Mouse (Mus musculus): ENCODE data around the gene Rab5c. TPM values are rescaled to one million over a fixed set of nuclear protein-coding genes. Genes with fewer than 3 reads are reported as not detected.

Rab5c gene
- total and polyA plus RNA-seq, 2 experiments from 2014 or later = 34.4 to 250 TPM

GRCm38 (mm10) chr11:100703851-100704531 lies 34.0 kb downstream of the Rab5c start, which contains the start of gene Dhx58:
TSS of gene Dhx58 (minus strand) at chr11:100704271.
- H3K36me3 ChIP-seq (ENCODE audit: insufficient read depth, low read length) = peaks cover 43% of the 10 kb centered on the region
- ATAC-seq (ENCODE audit: low FRiP score) (no peak), DNase-seq (ENCODE audit: low spot score) (no peak)
- no peak within 1 kb of the TSS for H3K4me3 ChIP-seq (ENCODE audit: low read depth, low read length)
- H3K27me3 ChIP-seq (ENCODE audit: insufficient read depth, low read length) = no peaks in the 10 kb centered on the region
- no peaks in the 10 kb centered on the region for H3K4me1 ChIP-seq (ENCODE audit: insufficient read depth, low read length)
- H3K27ac ChIP-seq (ENCODE audit: low read depth, low read length) = no peak within 1 kb of the TSS
- no peak within 1 kb of the TSS; the same call in 1 of the 2 replicates for H3K4me2 ChIP-seq (ENCODE audit: low read depth, low read length, poor library complexity, severe bottlenecking)
- WGBS = 76% methylated on average over 7 of the region's 7 CpGs
- H3K9ac ChIP-seq (replicated peaks; ENCODE audit: low read length, poor library complexity, severe bottlenecking) = no peak within 1 kb of the TSS
- H3K9me3 ChIP-seq (ENCODE audit: low read length) = no peaks in the 10 kb centered on the region
- TF ChIP-seq CTCF (IDR thresholded peaks at IDR 0.05) = no peak

GRCm38 (mm10) chr11:100703366-100703765 lies 34.6 kb downstream of the Rab5c start:
- no peaks in the 10 kb centered on the region for H3K9me3 ChIP-seq (ENCODE audit: low read length)
- WGBS = 71% methylated on average over 11 of the region's 11 CpGs
- ATAC-seq (ENCODE audit: low FRiP score) = no peak
- peaks cover 37% of the 10 kb centered on the region for H3K36me3 ChIP-seq (ENCODE audit: insufficient read depth, low read length)
- H3K27ac ChIP-seq (ENCODE audit: low read depth, low read length) = no peak overlapping the region
- no peaks in the 10 kb centered on the region for H3K27me3 ChIP-seq (ENCODE audit: insufficient read depth, low read length)
- H3K4me1 ChIP-seq (ENCODE audit: insufficient read depth, low read length) = no peaks in the 10 kb centered on the region
- H3K4me3 ChIP-seq (ENCODE audit: low read depth, low read length) = no peak overlapping the region
- no peak for TF ChIP-seq CTCF (IDR thresholded peaks at IDR 0.05)
- no peak for DNase-seq (ENCODE audit: low spot score)
- no peak overlapping the region for H3K9ac ChIP-seq (replicated peaks; ENCODE audit: low read length, poor library complexity, severe bottlenecking)
- H3K4me2 ChIP-seq (ENCODE audit: low read depth, low read length, poor library complexity, severe bottlenecking) = no peak overlapping the region

- no peaks in the 10 kb centered on the region for H3K27me3 ChIP-seq (ENCODE audit: insufficient read depth, low read length)
- H3K4me1 ChIP-seq (ENCODE audit: insufficient read depth, low read length) = no peaks in the 10 kb centered on the region
- ATAC-seq (ENCODE audit: low FRiP score) (no peak), DNase-seq (ENCODE audit: low spot score) (no peak)
- H3K36me3 ChIP-seq (ENCODE audit: insufficient read depth, low read length) = peaks cover 33% of the 10 kb centered on the region
- TF ChIP-seq CTCF (IDR thresholded peaks at IDR 0.05) = no peak
- H3K9ac ChIP-seq (replicated peaks; ENCODE audit: low read length, poor library complexity, severe bottlenecking) = no peak overlapping the region
- H3K4me2 ChIP-seq (ENCODE audit: low read depth, low read length, poor library complexity, severe bottlenecking) = 0 out of 2 replicates have a peak overlapping the region, but pooled peaks have one; percentile 15
- H3K4me3 ChIP-seq (ENCODE audit: low read depth, low read length) = no peak overlapping the region
- WGBS = 40% methylated on average over 7 of the region's 7 CpGs
- H3K27ac ChIP-seq (ENCODE audit: low read depth, low read length) = no peak overlapping the region
- H3K9me3 ChIP-seq (ENCODE audit: low read length) = no peaks in the 10 kb centered on the region
Observed at GRCm38 (mm10) chr11:100702906-100703305, 35.1 kb downstream of the Rab5c start.

- H3K36me3 ChIP-seq (ENCODE audit: insufficient read depth, low read length) = peaks cover 27% of the 10 kb centered on the region
- no peak overlapping the region for H3K4me3 ChIP-seq (ENCODE audit: low read depth, low read length)
- no peaks in the 10 kb centered on the region for H3K27me3 ChIP-seq (ENCODE audit: insufficient read depth, low read length)
- WGBS = 37% methylated on average over 19 of the region's 19 CpGs
- no peaks in the 10 kb centered on the region for H3K9me3 ChIP-seq (ENCODE audit: low read length)
- no peak overlapping the region for H3K9ac ChIP-seq (replicated peaks; ENCODE audit: low read length, poor library complexity, severe bottlenecking)
- no peaks in the 10 kb centered on the region for H3K4me1 ChIP-seq (ENCODE audit: insufficient read depth, low read length)
- no peak overlapping the region for H3K27ac ChIP-seq (ENCODE audit: low read depth, low read length)
- no peak for ATAC-seq (ENCODE audit: low FRiP score)
- peak; percentile 97 for TF ChIP-seq CTCF (IDR thresholded peaks at IDR 0.05)
- DNase-seq (ENCODE audit: low spot score) = peak; percentile 88
- 0 out of 2 replicates have a peak overlapping the region, but pooled peaks have one; percentile 15 for H3K4me2 ChIP-seq (ENCODE audit: low read depth, low read length, poor library complexity, severe bottlenecking)
Observed at GRCm38 (mm10) chr11:100702081-100702851, 35.7 kb downstream of the Rab5c start.

- TF ChIP-seq CTCF (IDR thresholded peaks at IDR 0.05) = no peak
- DNase-seq (ENCODE audit: low spot score) = no peak
- 11% methylated on average over 14 of the region's 14 CpGs for WGBS
Observed at GRCm38 (mm10) chr11:100701301-100701700, 36.7 kb downstream of the Rab5c start.

GRCm38 (mm10) chr11:100700710-100701109 lies 37.3 kb downstream of the Rab5c start:
- TF ChIP-seq CTCF (IDR thresholded peaks at IDR 0.05) = no peak
- Histone ChIP-seq H3K4me2 (ENCODE audit: low read depth, low read length, poor library complexity, severe bottlenecking) (no peak overlapping the region), H3K27ac (ENCODE audit: low read depth, low read length) (no peak overlapping the region), H3K9ac (replicated peaks; ENCODE audit: low read length, poor library complexity, severe bottlenecking) (no peak overlapping the region), H3K27me3 (ENCODE audit: insufficient read depth, low read length) (no peaks in the 10 kb centered on the region), H3K36me3 (ENCODE audit: insufficient read depth, low read length) (peaks cover 12% of the 10 kb centered on the region), H3K4me3 (ENCODE audit: low read depth, low read length) (no peak overlapping the region), H3K4me1 (ENCODE audit: insufficient read depth, low read length) (no peaks in the 10 kb centered on the region), H3K9me3 (ENCODE audit: low read length) (no peaks in the 10 kb centered on the region)
- DNase-seq (ENCODE audit: low spot score) (no peak), ATAC-seq (ENCODE audit: low FRiP score) (no peak)
- 82% methylated on average over 3 of the region's 3 CpGs for WGBS

More at GRCm38 (mm10) chr11:100701301-100701700, 36.7 kb downstream of the Rab5c start:
- Histone ChIP-seq H3K36me3 (ENCODE audit: insufficient read depth, low read length) (peaks cover 18% of the 10 kb centered on the region), H3K4me3 (ENCODE audit: low read depth, low read length) (no peak overlapping the region), H3K9me3 (ENCODE audit: low read length) (no peaks in the 10 kb centered on the region), H3K4me2 (ENCODE audit: low read depth, low read length, poor library complexity, severe bottlenecking) (peak overlapping the region; percentile 22; the same call in 1 of the 2 replicates), H3K27me3 (ENCODE audit: insufficient read depth, low read length) (no peaks in the 10 kb centered on the region), H3K27ac (ENCODE audit: low read depth, low read length) (no peak overlapping the region), H3K4me1 (ENCODE audit: insufficient read depth, low read length) (no peaks in the 10 kb centered on the region), H3K9ac (replicated peaks; ENCODE audit: low read length, poor library complexity, severe bottlenecking) (no peak overlapping the region)
- no peak for ATAC-seq (ENCODE audit: low FRiP score)

Measured in midbrain, postnatal 0 days (tissue).